Mouse (Mus musculus): ENCODE results near the gene Efnb3.

Efnb3 gene
- long read RNA-seq, experiment 1 = 0 reads
- long read RNA-seq, experiment 2 = 0 reads

GRCm38 (mm10) chr11:69559851-69560765, at the start of gene Efnb3:
TSS of gene Efnb3 (minus strand) at chr11:69560205.
- intact Hi-C loops (cut with DNase I) = no loop called here

DNA sequence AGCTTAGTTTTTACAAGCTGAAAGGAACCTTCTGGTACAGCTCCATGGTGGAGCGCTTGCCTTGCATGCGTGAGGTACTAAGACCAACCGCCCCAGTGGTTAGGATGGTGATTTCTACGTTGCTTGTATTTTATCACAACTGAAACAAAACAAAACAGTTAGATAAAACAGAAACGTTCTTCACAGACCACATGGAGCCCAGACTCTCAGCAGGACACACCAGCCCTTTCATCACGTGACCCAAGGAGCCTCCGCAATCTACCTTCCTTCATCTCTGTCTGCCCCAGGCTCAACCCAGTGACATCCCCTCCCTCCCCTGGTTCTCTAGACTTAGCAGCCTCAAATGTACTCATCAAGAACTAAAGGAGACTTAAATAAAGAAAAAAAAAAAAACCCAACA, 49.4 kb upstream of the Efnb3 start:
- intact Hi-C loops (cut with DNase I) = no loop called here

GRCm38 (mm10) chr11:69608525-69608924, 48.5 kb upstream of the Efnb3 start:
- intact Hi-C loops (cut with DNase I) = no loop called here

DNA sequence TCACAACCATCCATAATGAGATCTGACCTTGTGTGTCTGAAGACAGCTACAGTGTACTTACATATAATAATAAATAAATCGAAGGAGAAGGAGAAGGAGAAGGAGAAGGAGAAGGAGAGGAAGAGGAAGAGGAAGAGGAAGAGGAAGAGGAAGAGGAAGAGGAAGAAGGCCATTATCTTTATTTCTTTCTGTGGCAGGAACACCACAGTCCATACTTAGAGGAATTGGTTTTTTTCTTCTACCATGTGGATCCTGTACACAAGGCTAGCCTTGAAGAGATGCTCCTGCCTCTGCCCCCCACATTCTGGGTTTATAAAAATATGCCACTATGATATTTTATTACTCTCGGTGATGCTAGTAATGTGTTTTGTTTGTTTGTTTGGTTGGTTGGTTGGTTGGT, 46.8 kb upstream of the Efnb3 start:
- intact Hi-C loops (cut with DNase I) = no loop called here

- intact Hi-C loops (cut with DNase I) = no loop called here
These were observed 46.4 kb upstream of the Efnb3 start for GRCm38 (mm10) chr11:69606491-69606795.

GRCm38 (mm10) chr11:69605726-69606490, 45.9 kb upstream of the Efnb3 start, which contains the start of gene Atp1b2:
TSS of gene Atp1b2 (minus strand) at chr11:69605942.
- intact Hi-C loops (cut with DNase I) = no loop called here

DNA sequence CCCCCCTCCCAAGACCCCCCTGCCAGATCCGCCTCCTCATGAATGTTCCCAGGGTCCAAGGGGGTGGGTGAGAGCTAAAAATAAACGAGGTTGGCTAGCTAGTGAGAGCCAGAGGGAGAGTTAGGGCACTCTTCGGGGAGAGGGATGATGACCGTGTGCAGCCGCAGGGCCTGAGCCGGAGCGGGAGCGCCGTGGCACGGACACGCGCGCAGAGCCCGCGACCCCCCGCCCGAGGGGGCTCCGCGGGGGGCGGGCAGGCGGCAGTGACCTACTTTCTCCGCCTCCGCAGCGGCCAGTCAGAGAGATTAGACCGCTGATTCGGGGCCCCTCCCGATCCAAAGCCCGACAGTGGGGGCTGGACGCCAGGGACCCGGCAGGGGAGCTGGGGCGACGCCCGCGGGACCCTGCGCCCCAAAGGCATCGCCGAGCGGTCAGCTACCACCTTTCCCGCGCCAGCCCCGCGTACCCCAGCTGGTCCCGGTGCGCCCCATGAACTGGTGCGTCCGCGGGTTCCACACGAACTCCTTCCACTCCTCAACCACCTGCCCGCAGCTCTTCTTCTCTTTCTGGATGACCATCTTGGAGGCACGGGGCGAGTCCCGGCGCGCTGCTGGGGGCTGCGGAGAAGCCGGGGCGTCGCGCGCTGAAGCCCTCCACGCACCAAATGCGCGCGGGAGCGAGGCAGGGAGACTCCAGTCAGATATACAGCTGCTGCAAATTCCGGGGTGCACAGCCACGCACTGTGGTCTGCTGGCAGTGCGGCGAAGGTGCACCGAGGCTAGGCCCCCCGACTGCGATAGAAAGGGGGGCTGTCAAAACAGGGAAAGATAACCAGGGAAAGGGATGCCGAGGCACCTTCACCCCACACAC, 45.0 kb upstream of the Efnb3 start:
- intact Hi-C loops (cut with DNase I) = no loop called here

DNA sequence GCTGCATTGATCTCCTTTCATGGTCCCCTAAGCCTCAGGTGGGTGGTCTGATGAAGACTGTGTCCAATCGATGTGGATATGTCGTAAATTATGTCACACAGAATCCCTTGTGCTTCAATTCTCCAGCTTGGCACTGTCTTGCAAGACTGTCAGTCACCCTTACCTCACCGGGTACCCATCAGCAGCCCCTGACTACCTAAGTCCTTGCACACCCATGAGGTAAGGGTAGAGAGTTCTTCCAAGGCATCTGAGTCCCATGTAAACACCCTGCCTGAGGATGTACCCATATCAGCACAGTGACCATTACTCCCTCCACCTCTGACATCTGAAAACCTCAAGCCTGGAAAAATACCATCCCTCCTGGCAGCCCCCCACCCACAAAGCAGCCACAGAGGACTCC, 44.3 kb upstream of the Efnb3 start:
- intact Hi-C loops (cut with DNase I) = no loop called here

GRCm38 (mm10) chr11:69603516-69603915, 43.5 kb upstream of the Efnb3 start:
- intact Hi-C loops (cut with DNase I) = no loop called here

GRCm38 (mm10) chr11:69601768-69602167, 41.8 kb upstream of the Efnb3 start:
- intact Hi-C loops (cut with DNase I) = no loop called here

DNA sequence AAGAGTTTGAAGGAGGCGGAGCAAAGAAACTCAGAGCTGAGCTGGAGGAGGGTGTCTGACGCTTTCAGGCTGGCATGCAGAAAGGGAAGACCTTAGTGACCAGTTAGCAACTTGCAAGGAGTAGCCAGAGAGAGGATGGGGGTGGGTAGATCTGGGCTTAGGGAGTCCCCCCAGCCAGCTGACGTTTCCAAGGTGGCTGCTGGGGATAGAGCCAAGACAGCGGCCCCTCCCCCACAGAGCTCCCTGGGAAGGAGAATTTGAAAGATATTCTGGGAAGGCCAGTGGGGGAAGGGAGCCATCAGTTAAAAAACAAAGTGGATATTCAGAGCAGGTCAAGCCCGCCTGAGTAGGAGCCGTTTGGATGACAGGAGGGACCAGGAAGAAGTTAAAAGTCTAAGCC, 40.1 kb upstream of the Efnb3 start:
- intact Hi-C loops (cut with DNase I) = no loop called here

- intact Hi-C loops (cut with DNase I) = no loop called here
These were observed 39.4 kb upstream of the Efnb3 start for GRCm38 (mm10) chr11:69599436-69599835.

GRCm38 (mm10) chr11:69594853-69595252, 34.8 kb upstream of the Efnb3 start:
- intact Hi-C loops (cut with DNase I) = no loop called here

- intact Hi-C loops (cut with DNase I) = no loop called here
These were observed 32.8 kb upstream of the Efnb3 start for GRCm38 (mm10) chr11:69592799-69593198.

- intact Hi-C loops (cut with DNase I) = no loop called here
These were observed 32.1 kb upstream of the Efnb3 start for GRCm38 (mm10) chr11:69591899-69592637.

DNA sequence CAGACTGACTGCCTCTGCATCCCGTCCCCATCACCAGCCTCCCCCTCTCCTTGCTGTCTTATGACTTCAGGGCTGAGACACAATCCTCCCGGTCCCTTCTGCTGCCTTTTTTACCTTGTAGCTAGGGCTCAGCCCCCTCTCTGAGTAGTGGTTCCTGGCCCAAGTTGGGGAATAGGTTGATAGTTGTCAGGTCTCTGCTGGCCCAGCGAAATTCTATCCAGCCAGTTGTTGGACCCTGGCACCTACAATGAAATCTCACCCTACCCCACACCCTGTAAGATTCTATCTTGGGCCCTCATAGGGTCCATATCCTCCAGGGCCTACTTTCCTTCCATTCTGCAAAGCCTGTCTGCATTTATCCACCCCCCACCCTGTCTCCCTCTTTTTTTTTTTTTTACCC, 31.4 kb upstream of the Efnb3 start:
- intact Hi-C loops (cut with DNase I) = no loop called here

- intact Hi-C loops (cut with DNase I) = no loop called here
These were observed 30.6 kb upstream of the Efnb3 start for GRCm38 (mm10) chr11:69590622-69591021.

- intact Hi-C loops (cut with DNase I) = no loop called here
These were observed 29.3 kb upstream of the Efnb3 start for GRCm38 (mm10) chr11:69589207-69589834.

DNA sequence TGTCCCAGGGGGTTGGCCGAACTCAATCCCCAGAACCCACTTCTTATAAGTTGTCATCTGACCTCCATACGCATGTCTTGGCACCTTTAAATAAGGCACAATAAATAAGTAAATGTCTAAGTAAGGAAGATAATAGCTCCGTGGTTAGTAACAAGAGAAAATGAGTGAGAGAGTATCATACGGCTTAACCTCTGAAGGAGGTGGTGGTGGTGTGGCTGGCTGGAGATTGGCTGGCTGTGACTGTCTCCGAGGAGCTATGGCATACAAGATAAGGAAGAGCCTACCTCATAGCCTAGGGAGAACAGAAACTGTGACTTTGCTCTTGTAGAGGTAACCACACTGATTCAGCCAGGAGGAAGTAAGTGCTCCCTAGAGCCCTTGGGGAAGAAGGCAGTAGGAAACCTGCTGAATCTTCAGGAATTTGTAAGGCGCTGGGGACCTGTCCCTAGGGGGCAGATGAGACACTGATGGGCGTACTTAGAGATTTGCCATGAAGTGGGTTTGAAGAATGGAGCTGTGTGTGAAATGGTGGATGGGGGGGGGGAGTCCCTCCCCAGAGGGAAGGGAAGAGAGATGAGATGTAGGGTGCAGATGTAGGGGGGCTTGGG, 25.8 kb upstream of the Efnb3 start:
- intact Hi-C loops (cut with DNase I) = no loop called here

GRCm38 (mm10) chr11:69584937-69585336, 24.9 kb upstream of the Efnb3 start:
- intact Hi-C loops (cut with DNase I) = no loop called here

Data from adrenal gland (tissue).